Mouse (Mus musculus) CH12.LX (cell line): Measurements from ENCODE around the gene Spata25.

ENCODE experiments used
- CTCF ChIP-seq, 2 experiments: IDR thresholded peaks in 1 of 2; conservative IDR thresholded peaks in 1 of 2; 2 replicates each; pipeline ENCODE4 v1.5.1; 2011 to 2012; ENCODE audit warnings: low read depth in 2 of 2, low read length in 2 of 2, improper control_type of control experiment in 1 of 2, inconsistent platforms in 1 of 2, mild to moderate bottlenecking in 1 of 2, moderate library complexity in 1 of 2
- E2F4 ChIP-seq: IDR thresholded peaks from 2 replicates; pipeline ENCODE4 v1.6.1; 2011; ENCODE audit warnings: low read depth, low read length, improper control_type of control experiment; ENCODE audit not compliant: insufficient replicate concordance
- EP300 ChIP-seq: IDR thresholded peaks from 2 replicates; pipeline ENCODE4 v1.6.1; 2011; ENCODE audit warnings: low read length, improper control_type of control experiment
- MAZ ChIP-seq: IDR thresholded peaks from 2 replicates; pipeline ENCODE4 v1.6.1; 2012; ENCODE audit warnings: low read depth, mild to moderate bottlenecking, inconsistent platforms, low read length, improper control_type of control experiment, moderate library complexity
- MXI1 ChIP-seq: IDR thresholded peaks from 2 replicates; pipeline ENCODE4 v1.6.1; 2011; ENCODE audit warnings: mild to moderate bottlenecking, low read depth, low read length, improper control_type of control experiment
- NELFE ChIP-seq: IDR thresholded peaks from 2 replicates; pipeline ENCODE4 v1.6.1; 2011; ENCODE audit warnings: low read depth, low read length, improper control_type of control experiment
- POLR2A ChIP-seq: IDR thresholded peaks from 2 replicates; pipeline ENCODE4 v1.6.1; 2011; ENCODE audit warnings: low read depth, mild to moderate bottlenecking, improper control_type of control experiment, low read length
- TBP ChIP-seq: conservative IDR thresholded peaks from 2 replicates; pipeline ENCODE4 v1.6.1; 2011; ENCODE audit warnings: low read depth, low read length, improper control_type of control experiment
- TCF12 ChIP-seq: IDR thresholded peaks from 2 replicates; pipeline ENCODE4 v1.6.1; 2014; ENCODE audit warnings: low read depth, mild to moderate bottlenecking, inconsistent platforms, low read length, improper control_type of control experiment
- USF1 ChIP-seq: IDR thresholded peaks from 2 replicates; pipeline ENCODE4 v1.6.1; 2014; ENCODE audit warnings: low read depth, mild to moderate bottlenecking, inconsistent platforms, low read length, improper control_type of control experiment
- ZKSCAN1 ChIP-seq: IDR thresholded peaks from 2 replicates; pipeline ENCODE4 v1.6.1; 2012; ENCODE audit warnings: low read depth, inconsistent platforms, low read length, improper control_type of control experiment, borderline replicate concordance

GRCm38 (mm10) chr2:164835164-164835563 lies 6.8 kb upstream of the Spata25 start:
- TF ChIP-seq POLR2A (no peak), E2F4 (no peak), USF1 (no peak), TBP (no peak), MAZ (no peak), CTCF (conservative IDR thresholded peaks at IDR 0.05 in 1 of 2, IDR thresholded peaks at IDR 0.05 in 1 of 2; ENCODE audit: low read depth in 2 of 2, low read length in 2 of 2) (no peak), TCF12 (no peak), EP300 (no peak), MXI1 (no peak), NELFE (no peak), ZKSCAN1 (no peak)
